Mouse (Mus musculus) lung, postnatal 14 days (tissue): Measurements from ENCODE around the gene Cyp26a1.

Experiments
- DNase-seq: peaks from one replicate; pipeline ENCODE4 v3.0.0; 2021

Cyp26a1 gene

DNA sequence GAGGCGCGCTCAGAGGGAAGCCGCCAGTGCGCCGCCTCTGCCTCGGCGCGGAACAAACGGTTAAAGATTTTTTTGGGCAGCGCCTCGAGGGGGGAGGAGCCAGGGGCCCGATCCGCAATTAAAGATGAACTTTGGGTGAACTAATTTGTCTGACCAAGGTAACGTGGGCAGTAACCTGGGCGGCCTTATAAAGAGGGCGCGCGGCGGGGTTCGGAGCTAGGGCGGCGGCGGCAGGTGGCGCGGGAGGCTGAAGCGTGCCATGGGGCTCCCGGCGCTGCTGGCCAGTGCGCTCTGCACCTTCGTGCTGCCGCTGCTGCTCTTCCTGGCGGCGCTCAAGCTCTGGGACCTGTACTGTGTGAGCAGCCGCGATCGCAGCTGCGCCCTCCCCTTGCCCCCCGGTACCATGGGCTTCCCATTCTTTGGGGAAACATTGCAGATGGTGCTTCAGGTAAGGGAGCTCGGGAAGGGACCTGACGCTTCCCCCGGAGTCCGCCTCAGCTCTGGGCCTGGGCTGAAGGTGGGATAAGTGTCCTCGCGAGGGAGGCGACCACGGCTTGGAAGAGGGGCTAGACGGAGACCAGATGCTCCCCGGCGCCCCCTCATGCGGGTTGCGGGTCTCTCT is at the start of gene Cyp26a1:
Gene Cyp26a1 (plus strand): TSS at position 148 of the 622 bp plus-strand sequence.
- no peak for DNase-seq

GRCm38 (mm10) chr19:37647994-37648393 is 49.6 kb upstream of the Cyp26a1 start:
- DNase-seq, result no peak

DNA sequence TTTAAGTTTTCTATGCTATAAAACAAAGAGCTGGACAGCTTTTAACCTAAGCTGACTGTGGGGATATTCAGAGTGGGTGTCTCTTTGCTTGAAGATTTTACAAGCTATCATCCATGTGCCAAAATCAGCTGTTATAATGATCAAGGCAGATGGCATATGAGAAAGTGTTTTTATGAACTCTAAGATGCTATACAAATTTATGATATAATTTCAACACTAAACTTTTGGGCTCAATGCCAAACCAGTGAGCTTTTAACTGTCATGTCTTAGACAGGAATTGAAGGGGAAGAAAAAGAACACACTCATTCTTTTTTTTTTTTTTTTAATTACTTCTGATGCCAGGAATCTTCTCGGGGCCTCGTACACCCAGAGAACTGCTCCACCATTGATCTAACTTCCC is 47.1 kb upstream of the Cyp26a1 start:
- no peak for DNase-seq

DNA sequence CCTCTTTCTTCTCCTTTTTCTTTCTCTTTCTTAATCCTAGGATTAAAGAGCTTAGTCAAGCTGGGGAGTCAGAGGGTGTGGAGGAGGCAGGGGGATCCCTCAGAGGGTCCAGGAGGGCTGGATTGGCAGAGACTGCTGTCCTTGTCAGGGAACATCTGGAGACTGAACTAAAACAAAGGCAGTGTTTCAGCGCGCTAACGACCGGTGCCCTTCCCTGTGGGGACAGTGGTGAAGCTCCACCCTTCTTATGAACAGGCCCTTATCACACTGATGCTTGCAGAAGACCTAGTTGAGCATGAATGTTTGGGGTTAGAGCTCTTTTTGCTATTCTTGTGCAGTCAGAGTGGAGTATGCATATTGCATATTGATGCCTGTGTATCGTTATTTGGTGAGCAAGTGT is 43.6 kb upstream of the Cyp26a1 start:
- DNase-seq, result no peak

- DNase-seq, result no peak
Measured at GRCm38 (mm10) chr19:37656441-37656840, 41.2 kb upstream of the Cyp26a1 start.

DNA sequence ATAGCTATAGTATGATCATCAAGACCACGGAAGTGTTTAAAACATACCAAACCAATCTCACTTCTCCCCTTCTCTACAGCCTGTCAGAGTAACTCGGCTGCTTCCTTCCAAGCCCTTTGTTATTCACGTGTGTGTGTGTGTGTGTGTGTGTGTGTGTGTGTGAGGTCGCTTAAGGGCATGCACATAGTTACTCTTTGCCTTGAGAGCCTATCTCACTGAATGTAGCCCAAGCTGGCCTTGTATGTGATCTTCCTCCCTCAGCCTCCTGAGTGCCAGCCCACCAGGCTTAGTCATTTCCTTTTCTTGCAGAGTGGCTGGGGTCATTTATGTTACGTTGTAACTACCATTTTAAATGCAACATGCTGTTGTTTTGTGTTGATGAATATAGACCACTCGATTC is 32.3 kb upstream of the Cyp26a1 start:
- DNase-seq, result no peak

- no peak for DNase-seq
Measured at GRCm38 (mm10) chr19:37667855-37668594, 29.6 kb upstream of the Cyp26a1 start.

DNA sequence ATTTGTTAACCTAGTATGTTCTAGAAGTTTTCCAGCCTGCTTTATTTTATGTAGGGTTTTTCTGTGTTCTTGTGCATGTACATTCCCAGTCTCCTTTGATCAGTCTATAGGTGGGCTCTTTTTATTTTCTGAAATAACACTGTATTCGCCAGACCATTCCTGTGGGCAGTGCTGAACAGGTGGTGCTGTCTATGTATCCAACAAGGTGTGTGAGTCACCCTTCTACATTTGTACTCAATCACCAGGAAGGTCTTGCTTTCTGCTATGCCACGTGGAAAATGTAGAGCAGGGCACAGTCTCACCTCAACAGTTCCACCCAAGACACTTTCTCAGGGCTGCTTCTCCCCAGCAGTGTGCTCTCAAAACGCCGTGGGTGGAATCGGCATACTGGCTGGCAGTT is 28.9 kb upstream of the Cyp26a1 start:
- DNase-seq, result no peak

DNA sequence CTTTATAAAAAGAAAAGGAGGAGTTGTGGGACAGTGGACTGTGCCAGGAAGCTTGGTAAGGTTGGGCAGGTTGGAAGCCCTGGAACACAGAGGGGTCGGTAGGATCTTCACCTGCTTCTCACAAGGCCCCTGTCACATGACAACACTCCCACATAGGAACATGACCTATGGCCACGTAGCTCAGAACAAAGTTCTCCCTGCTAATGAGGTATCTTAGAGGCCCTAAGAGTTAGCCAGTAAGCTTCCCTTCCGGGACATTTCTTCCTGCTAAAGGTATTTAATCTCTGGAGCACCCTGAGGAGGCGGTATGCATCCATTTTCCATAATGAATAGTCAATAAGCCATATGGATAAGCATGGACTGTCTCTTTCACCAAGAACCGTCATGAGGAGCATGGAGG is 28.1 kb upstream of the Cyp26a1 start:
- DNase-seq, result no peak

DNA sequence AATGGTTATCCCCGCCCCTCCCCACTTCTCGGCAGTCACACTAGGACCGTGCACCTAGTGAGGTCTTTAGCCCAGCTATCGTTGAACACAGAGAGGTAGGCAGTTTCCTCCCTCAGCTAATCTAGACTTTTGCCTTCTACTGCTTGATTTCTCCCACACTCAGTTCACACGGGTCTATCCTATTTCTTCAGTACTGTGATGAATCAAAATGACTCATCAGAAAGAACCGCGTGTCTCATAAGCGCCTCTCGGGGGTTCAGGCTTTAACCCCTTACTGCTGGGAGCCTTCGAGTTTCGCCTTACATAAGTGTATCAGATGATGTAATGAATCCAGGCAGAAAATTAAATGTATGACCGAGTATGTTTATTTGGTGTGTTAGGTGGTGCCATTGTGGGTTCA is 24.2 kb upstream of the Cyp26a1 start:
- DNase-seq, result no peak

GRCm38 (mm10) chr19:37685281-37685680 is 12.3 kb upstream of the Cyp26a1 start, which contains the start of gene Cyp26c1:
Gene Cyp26c1, plus strand, starts transcription at chr19:37685581.
- no peak for DNase-seq

- no peak for DNase-seq
Measured at GRCm38 (mm10) chr19:37686347-37686746, 11.3 kb upstream of the Cyp26a1 start.

- DNase-seq, result peak; percentile 15
Measured at GRCm38 (mm10) chr19:37686941-37687850, 10.4 kb upstream of the Cyp26a1 start.

- no peak for DNase-seq
Measured at GRCm38 (mm10) chr19:37689478-37689877, 8.1 kb upstream of the Cyp26a1 start.

- DNase-seq, result peak; percentile 10
Measured at GRCm38 (mm10) chr19:37690716-37691115, 6.9 kb upstream of the Cyp26a1 start.

- no peak for DNase-seq
Measured at GRCm38 (mm10) chr19:37692879-37693278, 4.7 kb upstream of the Cyp26a1 start.

GRCm38 (mm10) chr19:37695146-37695545 is 2.5 kb upstream of the Cyp26a1 start:
- DNase-seq, result no peak

DNA sequence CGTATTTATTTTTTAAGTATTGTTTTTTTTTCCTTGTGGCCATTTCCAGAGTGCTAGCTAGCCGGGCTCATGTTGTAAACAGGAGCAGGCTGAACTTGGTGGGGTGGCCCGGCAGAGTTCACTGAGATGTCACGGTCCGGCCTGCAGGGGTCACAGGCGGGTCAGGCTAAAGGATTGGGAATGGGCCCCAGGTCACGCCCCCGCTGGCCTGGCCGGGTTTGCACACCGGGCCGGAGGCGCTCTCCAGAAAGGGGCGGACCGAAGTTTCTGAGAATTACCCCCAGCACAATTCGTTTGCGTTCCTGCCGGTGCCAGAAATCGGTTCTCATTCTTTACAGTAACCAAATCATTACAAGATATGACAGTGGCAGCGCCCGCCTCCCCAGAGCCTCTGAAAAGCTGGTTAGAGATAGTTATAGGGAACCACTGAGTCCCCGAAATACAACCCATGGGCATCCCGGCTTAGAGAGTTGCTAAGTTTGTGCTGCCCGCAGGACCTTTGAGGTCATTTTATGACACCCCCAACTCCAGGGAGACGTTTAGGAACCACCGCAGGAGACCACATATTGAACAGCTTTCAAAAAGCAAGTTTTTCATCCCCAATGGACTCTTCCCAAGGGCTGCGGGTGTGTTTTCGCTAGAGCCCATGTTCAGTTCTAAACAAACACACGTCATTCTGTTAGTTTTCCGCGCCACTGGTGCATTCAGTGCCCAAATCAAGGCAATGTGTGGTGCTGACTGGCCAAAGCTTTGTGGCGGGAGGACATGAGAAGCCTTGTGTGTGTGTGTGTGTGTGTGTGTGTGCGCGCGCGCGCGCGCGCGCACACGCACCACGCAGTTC is 1.6 kb upstream of the Cyp26a1 start:
- DNase-seq, result no peak

- DNase-seq, result no peak
Measured at GRCm38 (mm10) chr19:37696603-37697334, 829 bp upstream of the Cyp26a1 start.

DNA sequence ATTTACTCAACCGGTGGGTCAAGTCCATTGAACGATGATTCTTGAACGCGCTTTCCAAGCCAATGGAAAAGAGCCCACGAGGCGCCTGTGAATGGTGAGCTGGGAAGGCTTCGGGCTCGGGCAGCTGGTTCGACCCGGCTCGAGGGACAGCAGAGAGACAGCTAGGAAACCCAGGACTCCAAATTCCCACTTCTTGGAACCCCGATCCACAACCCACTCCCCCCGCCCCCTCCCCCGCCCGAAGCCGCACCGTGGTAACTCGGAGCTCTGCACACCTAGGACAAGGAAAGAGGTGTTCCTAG is 312 bp upstream of the Cyp26a1 start:
- DNase-seq, result no peak

GRCm38 (mm10) chr19:37698273-37699160 is 919 bp downstream of the Cyp26a1 start:
- no peak for DNase-seq
